Mouse (Mus musculus) G1E-ER4 (cell line): Measurements from ENCODE around the gene Fibp. TPM values are rescaled to one million over a fixed set of nuclear protein-coding genes. Genes with fewer than 3 reads are reported as not detected.

Source experiments
- GATA1 ChIP-seq: IDR thresholded peaks from one replicate; pipeline ENCODE4 v1.8.0; 2012; ENCODE audit warnings: low read length, inconsistent platforms
- polyA plus RNA-seq: library from polyadenylated mRNA; stranded (reverse); fragments of >175 nt; gene quantifications from 2 replicates; pipeline ENCODE4 v1.2.3, GENCODE M21; 2012

Gene Fibp
- polyA plus RNA-seq, 1 experiment: 12.1 TPM

DNA sequence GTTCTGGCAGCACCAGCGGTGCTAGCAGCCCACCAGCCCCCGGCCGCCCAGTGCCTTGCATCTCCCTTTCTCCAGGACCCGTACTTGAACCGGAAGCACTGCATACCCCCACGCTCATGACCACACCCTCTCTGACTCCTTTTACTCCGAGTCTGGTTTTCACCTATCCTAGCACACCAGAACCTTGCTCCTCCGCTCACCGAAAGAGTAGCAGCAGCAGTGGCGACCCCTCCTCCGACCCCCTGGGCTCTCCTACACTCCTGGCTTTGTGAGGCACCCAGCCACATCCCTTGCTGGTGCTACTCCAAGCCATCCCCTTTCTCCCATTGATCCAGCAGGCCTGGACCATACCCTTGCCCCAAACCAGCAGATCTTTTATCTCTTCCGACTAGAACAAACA is 5.4 kb upstream of the Fibp start:
- no peak for TF ChIP-seq GATA1

DNA sequence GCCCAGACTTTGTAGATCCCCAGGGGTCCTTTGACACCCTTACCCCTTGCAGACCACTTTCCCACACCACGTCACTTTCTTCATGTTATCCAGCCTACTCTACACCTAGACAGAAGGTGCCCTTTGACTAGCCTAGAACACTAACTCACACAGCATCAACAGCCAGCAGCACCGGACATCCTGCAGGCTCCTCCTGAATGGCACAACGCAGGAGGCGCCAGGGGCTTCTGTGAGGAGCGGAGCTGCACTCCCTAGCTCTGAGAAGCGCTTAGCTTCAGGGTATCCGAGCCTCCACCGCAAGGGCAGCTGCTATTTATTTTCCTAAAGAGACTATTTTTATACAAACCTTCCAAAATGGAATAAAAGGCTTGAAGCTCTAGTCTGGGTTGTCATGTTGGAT is 4.8 kb upstream of the Fibp start:
- no peak for TF ChIP-seq GATA1

DNA sequence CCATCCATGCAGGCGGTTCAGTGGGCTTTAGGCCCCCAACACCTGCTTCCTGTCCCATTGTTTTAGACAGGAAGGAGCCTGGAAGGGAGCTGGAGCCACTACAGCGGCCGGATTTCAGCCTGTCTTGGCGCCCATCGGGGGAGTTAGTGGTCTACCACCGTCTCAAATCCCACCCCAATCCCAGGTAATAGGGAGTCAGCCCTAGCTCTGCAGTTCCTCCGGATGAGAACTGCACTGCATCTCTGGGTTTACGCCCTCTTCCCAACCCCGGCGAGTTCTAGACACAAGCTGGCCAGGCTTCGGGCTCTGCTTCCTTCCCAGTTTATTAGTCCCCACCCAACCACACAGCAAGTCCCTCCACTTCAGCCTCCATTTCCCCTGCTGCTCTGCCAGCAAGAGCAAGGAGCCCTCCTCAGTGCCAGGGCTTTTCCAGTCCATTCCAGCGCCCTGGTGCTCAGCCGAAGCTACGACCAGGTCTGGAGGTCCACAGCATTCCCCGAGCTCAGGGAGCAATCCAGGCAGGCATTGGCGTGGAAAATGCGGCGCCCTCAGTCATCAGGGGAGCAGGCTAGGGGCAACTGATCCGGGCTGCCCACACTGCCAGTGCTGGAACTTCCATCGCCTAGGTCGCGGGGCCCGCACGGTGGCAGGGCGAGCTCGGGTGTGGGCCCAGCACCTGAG is 4.0 kb upstream of the Fibp start:
- TF ChIP-seq GATA1: no peak

- no peak for TF ChIP-seq GATA1
Observed at GRCm38 (mm10) chr19:5456922-5457745, 3.3 kb upstream of the Fibp start.

DNA sequence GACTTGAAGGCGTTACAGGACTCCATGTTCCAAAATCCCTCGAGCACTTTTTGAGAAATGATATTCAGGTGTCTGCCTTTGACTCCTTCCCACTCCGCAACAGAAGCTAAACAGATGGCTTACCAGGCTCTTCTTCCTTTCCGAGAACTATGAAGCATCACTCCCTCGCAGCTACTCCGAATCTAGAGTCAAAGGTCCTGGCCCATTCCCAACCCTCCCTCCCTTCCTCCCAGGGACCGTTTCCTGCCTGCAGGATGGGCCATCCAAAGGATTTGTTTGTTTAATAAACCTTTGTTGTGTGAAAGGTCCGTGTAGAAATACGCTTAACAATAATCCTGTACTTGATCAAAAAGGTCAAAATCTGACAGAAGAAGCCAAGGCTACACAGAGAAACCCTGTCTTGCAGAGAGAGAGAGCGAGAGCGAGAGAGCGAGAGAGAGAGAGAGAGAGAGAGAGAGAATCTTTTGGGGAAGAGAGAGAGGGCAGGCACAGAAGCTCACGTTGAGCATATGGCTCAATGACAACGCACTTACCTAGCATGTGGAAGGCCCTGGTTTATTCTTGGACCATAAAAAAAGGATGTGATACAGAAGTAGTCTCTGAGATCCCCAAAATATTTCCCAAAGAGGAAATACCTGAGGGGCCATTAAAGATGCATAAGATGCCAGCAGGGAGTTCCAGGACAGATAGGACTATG is 2.5 kb upstream of the Fibp start, which contains the start of gene Ccdc85b:
Gene Ccdc85b (minus strand): TSS at position 149 of the 697 bp plus-strand sequence.
- no peak for TF ChIP-seq GATA1

DNA sequence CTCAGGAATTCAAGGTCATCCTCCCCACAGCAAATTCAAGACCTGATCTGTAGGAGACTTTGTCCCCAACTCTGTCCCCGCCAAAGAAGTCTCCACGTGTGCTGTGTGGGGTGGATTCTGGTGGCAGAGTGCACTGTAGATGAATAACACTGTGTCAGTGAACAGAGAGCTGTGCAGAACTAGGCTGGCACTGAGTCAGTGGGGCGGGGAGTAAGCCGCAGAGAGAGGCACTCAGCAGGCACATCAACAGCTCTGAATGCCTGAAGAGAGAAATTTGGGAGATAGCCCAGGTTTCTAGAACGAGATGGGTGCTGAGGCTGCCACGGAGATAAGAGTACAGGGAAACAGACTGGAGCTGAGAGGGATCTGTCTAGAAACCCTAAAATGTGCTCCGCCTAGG is 1.4 kb upstream of the Fibp start:
- TF ChIP-seq GATA1: no peak

DNA sequence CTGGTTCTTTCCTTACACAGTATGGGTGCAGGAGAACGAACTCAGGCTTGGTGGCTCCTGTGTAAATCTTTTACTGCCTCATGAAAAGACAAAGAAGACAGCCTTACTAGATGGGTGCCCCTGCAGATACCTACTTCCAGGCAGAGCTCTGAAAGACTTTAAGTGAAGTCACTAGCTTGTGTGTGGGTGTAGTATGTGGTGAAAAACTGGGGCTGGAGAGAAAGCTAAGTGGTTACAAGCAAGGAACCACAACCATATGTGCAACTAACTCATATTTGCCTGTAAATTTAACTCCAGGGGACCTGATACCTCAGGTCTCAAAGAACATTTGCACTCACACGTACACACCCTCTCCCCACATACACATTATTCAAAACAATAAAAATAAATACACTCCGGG is 519 bp upstream of the Fibp start:
- TF ChIP-seq GATA1: no peak

DNA sequence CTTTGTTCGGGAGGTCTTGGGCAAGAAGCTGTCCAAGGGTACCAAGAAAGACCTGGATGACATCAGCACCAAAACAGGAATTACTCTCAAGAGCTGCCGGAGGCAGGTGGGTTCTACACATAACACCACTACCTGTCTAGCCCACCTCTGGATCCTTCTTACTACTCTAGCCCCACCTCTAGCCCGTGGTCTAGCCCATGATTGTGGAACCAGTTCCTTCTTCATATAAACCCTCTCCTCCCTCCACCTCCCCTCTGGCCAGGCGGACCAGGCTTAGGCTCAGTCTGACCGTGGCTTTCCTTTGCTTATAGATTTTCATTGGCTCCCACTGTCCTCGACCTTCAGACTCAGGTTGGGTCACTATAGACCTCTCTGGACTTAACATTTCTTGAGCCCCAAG is 996 bp downstream of the Fibp start:
- TF ChIP-seq GATA1: no peak

GRCm38 (mm10) chr19:5463212-5463611 is 2.8 kb downstream of the Fibp start:
- no peak for TF ChIP-seq GATA1

- no peak for TF ChIP-seq GATA1
Observed at GRCm38 (mm10) chr19:5463791-5464562, 3.6 kb downstream of the Fibp start.

- TF ChIP-seq GATA1: no peak
Observed at GRCm38 (mm10) chr19:5465037-5465436, 4.6 kb downstream of the Fibp start.

DNA sequence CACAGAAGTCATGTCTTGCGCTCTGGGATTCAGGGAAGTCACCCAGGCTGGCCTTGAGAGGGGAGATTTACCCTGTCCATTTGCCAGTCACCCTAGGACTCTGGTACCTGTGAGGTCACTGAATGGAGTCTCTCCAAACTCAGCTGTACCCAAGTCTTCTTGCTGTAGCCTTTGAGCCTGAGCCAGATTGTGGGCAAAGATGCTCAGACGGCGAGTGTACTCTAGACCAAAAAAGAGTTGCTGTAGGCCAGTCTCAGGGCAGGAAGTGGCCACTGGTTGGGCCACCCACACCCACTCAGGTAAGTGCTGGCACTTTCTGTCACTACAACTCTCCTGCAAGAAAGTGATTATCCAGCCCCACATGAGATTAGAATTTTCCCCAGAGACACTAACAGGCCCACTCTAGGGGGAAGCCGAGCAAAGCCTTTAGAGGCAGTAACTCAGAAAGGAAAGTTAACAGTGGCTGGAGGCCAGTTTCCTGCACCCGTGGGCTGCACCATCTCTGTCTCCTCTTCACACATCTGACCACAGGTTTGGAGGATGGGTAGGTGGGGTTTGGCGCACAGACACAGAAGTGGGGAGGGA is 6.6 kb downstream of the Fibp start:
- no peak for TF ChIP-seq GATA1

- TF ChIP-seq GATA1: no peak
Observed at GRCm38 (mm10) chr19:5468374-5468773, 8.0 kb downstream of the Fibp start, which contains the start of gene Ctsw. TSS of gene Ctsw (minus strand) at chr19:5468507.

DNA sequence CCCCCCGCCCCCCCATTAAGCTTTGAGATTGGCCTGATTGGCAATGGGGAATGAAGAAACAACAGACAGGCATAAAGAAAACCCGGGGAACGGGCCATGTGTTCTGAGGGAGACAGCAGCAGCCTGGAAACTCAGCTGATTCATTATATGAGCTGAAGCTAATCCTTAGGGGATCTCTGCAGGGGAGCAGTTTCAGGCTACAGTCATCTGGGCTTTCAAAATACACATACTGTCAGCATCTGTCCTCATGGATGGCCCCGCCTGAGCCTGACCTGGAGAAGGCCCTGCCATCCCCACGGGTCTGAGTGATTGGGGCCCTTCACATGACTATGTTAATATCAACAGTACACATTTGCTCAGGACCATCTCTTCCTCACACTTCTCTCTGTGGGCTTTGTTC is 11.4 kb downstream of the Fibp start:
- TF ChIP-seq GATA1: no peak

DNA sequence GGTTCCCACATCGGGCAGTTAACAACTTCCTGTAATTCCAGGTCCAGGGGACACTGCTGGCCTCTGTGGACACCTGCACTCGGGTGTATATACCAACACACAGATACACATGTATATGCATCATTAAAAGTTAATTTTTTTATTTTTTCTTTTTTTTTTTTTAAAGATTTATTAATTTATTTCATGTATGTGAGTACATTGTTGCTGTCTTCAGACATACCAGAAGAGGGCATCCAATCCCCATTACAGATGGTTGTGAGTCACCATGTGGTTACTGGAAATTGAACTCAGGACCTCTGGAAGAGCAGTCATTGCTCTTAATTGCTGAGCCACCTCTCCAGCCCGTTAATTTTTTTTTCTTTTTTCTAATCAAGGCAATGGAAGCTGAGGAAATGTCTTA is 12.4 kb downstream of the Fibp start:
- no peak for TF ChIP-seq GATA1

DNA sequence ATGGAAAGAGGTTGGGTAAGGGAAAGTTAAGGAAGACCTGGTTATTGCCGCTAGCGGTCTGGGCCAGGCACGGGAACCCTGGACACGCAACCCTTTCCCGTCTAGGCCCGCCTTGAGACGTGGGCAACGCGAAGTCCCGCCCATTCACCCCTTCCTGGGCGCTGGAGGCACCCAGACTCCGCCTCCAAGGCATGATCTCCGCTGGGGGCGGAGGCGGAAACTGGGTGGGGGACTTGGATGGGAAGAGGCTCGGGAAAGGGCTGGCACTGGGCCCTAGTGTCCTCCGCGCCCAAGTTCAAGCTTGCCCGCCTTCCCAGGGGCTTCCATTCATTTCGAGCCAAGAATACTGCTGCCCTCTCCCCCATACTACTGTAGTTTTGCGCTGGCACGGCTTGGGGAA is 13.3 kb downstream of the Fibp start, which contains the start of gene Efemp2:
Gene Efemp2 (plus strand): TSS at position 235 of the 400 bp plus-strand sequence.
- no peak for TF ChIP-seq GATA1
